Mouse (Mus musculus): ENCODE data around the gene Taar4.

Taar4 gene

DNA sequence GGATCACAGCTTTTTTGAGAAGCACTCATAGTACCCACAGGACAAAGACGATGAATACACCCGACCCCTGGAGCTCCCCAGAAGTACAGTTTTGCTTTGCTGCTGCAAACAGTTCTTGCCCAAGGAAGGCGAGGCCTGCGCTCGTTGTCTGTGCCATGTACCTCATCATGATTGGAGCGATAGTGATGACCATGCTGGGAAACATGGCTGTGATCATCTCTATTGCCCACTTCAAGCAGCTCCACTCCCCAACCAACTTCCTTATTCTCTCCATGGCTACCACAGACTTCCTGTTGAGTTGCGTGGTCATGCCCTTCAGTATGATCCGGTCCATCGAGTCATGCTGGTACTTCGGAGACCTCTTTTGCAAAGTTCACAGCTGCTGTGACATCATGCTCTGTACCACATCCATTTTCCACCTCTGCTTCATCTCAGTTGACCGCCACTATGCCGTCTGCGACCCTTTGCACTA, at the start of gene Taar4:
Gene Taar4, plus strand, starts transcription at position 51 of the 472 bp plus-strand sequence.
- DNase-seq (ENCODE audit: low read depth) = no peak

DNA sequence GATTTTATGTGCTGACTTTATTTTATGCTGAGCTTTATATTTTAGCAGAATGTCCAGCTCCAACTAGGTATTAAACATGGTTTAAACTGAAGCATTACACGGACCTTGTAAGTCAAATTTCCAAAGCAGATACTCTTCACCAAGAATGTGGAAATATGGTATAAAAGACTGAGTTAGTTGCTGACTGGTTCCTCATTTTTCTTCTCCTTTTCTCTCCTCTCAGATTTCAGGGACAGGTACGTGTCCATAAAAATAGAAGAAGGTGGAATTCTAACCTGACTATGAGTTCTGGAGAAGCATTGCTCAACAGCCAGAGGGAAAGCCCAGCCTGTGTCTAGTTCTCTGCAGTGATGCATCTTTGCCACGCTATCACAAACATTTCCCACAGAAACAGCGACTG, 40.2 kb upstream of the Taar4 start, which contains the start of gene Taar1:
Gene Taar1, plus strand, starts transcription at position 301 of the 400 bp plus-strand sequence.
- DNase-seq (ENCODE audit: low read depth) = no peak

DNA sequence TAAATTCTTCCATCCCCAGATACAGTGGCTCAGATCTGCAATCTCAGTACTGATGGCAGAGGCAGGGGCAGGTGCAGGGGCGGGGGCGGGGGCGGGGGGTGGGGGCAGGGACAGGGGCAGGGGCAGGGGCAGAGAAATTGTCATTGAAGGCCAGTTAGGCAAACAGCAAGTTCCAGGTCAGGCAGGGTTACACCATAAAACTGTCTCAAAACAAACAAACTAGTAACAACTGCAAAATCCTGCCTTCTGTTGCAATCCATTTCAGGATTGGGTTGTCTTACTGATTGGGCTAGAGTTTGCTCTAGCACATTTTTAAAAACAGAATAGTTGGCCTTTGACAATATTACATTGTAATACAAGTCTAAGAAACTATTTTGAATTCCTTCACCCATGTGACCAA, 37.8 kb upstream of the Taar4 start:
- no peak for DNase-seq (ENCODE audit: low read depth)

DNA sequence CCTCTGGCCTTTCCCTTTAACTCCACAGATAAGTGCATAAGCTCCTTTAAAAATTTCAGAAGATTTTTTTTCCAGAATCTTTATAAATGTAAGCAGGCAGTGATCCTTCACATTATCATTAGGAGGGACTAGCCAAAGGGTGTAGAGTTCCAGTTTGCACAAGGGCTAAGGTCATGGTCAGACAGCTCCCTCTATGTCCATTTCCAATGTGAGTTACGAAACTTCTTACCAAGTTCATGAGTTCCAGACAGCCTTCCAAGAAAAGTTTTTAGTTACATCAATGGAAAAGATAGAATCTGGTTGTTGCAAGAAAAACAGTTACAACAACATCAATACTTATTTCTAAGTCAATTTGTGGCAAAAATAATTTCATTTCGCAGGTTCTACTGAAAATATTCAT, 36.4 kb upstream of the Taar4 start:
- no peak for DNase-seq (ENCODE audit: low read depth)

DNA sequence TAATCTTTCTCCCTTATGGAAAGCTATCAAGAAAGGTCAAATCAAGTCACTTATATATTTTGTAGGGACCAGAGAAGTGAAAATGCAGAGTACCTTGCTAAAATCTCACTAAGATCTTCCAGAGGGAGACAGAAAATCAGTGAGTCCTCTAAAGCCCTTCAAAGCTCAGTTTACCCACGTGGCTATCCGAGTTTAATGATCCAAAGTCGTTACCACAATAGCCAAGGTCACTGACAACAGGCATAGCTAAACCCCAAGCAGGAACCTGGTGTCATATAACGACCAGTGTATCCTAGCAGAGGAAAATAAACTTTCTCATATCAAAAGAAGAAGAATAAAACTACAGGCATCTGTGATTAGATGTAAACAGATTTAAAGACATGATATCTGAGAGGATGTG, 22.7 kb upstream of the Taar4 start:
- no peak for DNase-seq (ENCODE audit: low read depth)

DNA sequence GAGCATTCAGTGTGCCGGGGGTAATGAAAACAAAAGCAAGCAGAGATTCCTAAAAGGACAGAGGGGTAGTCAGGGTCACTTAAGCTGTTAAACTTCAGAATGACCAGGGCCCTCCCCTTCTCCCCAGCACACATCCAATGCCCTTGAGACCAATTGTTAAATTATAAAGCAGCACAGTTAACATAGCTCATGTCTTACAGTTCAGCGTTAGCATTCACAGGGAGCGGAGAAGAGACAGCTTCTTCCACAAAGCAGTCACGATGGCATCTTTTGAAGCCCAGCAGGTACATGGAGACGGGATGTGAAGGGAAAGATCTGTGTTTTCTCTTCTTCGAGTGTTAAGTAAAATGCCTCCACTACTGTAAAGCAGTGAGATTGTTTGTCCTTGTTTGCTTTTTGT, 22.0 kb upstream of the Taar4 start, which contains the start of gene Taar2:
Gene Taar2, plus strand, starts transcription at position 261 of the 400 bp plus-strand sequence.
- no peak for DNase-seq (ENCODE audit: low read depth)

DNA sequence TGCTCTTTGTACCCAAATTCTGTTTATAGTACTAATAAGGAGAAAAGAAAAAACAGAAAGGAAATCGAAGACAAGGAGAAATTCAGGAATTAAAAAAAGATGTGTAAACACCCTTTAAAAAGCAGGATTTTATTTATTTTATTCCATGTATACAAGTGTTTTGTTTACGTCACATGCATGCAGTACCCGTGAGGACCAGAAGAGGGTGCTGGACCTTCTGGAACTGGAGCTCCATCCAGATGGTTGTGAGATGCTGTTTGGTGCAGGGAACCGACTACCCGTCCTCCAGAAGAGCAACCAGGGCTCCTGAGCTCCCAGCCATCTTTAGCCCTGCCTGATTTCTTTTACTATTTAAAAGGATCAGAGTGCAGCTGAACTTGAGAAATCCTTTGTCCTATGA, 17.8 kb upstream of the Taar4 start:
- DNase-seq (ENCODE audit: low read depth) = peak; percentile 12

DNA sequence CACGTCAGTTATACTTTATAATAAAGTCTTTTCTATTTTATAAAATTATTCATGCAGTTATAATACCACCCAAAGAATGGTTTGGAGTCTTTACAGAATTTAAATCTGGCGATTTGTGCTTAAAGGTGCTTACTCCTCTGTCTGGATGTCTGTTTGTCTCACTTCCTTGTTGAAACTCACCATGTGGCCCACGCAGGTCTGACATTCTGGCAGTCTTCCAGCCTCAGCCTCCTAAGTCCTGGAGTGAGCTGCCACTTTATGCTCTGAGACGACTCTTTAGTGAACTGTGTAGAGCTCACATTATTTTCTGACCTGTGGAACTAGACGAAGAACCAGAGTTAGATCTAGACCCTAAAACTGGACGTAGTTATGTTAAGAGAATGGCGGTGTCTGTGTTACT, 12.3 kb upstream of the Taar4 start:
- DNase-seq (ENCODE audit: low read depth) = no peak

DNA sequence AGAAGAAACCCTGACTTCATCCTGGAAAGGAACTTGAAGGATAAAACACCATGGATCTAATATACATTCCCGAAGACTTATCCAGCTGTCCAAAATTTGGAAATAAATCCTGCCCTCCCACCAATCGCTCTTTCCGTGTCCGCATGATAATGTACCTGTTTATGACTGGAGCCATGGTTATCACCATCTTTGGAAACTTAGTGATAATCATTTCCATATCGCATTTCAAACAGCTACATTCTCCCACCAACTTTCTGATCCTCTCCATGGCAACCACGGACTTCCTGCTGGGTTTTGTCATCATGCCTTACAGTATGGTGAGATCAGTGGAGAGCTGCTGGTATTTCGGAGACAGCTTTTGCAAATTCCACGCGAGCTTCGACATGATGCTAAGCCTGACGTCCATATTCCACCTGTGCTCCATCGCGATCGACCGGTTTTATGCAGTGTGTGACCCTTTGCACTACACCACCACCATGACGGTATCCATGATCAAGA, 10.7 kb upstream of the Taar4 start, which contains the start of gene Taar3:
Gene Taar3, plus strand, starts transcription at position 51 of the 498 bp plus-strand sequence.
- DNase-seq (ENCODE audit: low read depth) = no peak

DNA sequence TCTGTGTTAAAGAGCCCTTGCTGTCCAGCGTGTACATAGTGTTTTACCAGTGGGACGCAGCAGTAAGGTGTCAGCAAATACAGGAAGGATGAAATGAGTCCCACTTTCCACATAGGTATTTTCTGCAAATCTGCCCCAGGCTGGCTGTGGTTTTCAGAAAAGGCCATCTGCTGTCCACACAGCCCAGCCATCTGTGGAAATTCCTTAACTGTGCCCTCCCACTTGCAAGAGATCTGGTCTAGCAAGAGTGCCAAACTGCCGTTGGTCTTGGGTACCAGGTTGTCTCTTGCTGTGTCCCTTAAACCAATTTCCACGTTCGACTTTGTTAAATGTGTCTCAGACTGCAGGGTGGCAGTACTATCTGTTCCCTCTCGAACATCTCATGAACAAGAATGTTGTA, 8.6 kb upstream of the Taar4 start:
- DNase-seq (ENCODE audit: low read depth) = no peak

DNA sequence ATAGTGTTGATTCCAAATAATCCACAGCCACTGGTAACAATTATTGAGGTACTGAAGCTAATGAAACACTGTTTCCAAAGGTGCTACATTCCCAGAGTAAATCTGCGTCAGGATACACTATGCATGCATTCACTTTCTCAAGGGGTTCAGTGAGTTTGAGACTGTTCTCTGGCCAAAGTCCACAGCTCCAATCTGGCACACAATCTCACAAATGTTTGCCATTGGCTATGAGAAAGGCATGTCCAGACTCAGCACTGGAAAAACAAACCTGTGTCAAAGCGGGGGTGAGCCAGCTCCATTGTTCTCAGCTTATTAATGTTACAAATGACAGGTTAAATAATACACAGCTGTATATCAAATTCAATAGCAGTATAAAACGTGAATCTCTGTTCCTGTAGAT, 1.2 kb upstream of the Taar4 start:
- no peak for DNase-seq (ENCODE audit: low read depth)

DNA sequence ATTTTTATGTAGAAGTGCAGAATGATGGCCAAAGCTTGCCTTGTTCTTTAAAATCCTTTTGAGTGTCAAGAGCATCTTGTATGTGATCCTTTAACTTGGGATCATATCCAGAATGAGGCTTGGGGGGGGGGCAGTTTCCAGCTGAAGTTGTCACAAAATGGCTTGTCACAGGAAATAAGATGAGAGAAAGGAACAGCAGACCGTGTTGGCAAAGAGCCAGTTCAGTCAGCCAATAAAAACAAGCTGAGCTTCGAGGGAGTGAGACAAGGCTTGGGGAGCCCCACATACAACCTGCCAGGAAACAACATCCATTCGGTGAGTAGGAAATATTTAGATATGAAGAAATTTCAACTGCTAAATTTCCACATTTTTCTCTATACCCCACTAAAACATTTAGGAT, 3.1 kb downstream of the Taar4 start:
- no peak for DNase-seq (ENCODE audit: low read depth)

DNA sequence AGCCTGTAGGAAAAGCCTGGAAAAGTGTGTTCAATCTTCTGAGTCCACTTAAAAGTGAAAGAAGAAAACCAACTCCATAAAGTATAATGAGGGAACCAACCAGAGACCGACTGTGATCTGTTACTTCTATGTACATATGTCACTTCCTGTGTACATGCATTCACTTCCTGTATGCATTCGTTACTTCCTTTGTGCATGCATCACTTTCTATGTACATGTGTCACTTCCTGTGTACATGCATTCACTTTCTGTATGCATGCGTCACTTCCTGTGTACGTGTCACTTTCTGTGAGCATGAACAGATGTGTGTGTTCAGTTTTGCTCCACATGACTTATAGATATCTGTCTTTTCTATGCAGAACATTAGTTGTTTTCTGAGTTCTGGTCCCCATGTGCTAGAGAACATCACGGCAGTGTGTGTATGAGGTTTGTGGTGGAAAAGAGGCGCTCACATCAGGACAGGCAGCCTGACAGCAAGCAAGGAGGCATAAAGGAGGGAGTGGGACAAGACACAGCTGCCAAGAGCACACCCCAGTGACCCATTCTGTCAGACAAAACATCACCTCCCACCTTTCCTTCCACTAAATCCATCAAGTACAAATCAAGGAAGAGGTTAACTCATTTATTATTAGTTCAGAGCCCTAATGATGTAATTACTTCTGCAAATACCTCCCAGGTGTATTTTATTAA, 4.8 kb downstream of the Taar4 start:
- DNase-seq (ENCODE audit: low read depth) = no peak

DNA sequence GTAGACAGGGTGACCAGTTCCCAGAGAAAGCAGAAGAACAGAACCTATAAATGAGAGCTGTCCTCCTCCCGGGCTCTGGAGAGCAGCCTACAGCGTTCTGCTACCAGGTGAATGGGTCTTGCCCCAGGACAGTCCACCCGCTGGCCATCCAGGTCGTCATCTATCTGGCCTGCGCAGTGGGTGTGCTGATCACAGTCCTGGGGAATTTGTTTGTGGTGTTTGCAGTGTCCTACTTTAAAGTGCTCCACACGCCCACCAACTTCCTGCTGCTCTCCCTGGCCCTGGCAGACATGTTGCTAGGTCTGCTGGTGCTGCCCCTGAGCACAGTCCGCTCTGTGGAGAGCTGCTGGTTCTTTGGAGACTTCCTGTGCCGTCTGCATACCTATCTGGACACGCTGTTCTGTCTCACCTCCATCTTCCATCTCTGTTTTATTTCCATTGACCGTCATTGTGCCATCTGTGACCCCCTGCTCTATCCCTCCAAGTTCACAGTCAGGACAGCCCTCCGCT, 10.4 kb downstream of the Taar4 start, which contains the start of gene Taar5:
Gene Taar5, plus strand, starts transcription at position 51 of the 510 bp plus-strand sequence.
- DNase-seq (ENCODE audit: low read depth) = no peak

DNA sequence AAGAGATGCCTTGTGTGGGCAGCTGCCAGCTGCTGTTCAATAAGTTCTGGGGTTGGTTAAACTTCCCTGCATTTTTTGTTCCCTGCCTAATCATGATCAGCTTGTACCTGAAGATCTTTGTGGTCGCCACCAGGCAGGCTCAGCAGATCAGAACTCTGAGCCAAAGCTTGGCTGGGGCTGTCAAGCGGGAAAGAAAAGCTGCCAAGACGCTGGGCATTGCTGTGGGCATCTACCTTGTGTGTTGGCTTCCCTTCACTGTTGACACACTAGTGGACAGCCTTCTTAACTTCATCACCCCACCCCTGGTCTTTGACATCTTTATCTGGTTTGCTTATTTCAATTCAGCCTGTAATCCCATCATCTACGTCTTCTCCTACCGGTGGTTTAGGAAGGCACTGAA, 11.0 kb downstream of the Taar4 start:
- DNase-seq (ENCODE audit: low read depth) = no peak

DNA sequence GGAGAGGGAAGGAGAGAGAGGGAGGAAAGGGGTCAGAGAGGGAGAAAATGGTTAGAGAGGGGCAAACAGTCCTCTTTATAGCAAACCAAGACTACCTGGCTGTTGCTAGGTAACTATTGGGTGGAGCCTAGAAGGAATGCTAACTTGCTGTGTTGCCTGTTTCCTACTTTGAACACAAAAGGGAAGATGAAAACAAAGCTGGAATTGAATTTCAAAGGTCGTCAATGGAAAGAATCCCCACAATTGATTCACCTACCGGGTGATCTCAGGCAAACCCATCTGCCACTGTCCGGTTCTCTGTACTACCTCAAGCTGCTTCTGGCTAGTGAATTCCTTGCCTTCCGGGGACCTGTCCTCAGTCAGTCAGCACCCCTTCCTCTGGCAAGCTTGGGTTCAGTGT, 17.7 kb downstream of the Taar4 start:
- no peak for DNase-seq (ENCODE audit: low read depth)

DNA sequence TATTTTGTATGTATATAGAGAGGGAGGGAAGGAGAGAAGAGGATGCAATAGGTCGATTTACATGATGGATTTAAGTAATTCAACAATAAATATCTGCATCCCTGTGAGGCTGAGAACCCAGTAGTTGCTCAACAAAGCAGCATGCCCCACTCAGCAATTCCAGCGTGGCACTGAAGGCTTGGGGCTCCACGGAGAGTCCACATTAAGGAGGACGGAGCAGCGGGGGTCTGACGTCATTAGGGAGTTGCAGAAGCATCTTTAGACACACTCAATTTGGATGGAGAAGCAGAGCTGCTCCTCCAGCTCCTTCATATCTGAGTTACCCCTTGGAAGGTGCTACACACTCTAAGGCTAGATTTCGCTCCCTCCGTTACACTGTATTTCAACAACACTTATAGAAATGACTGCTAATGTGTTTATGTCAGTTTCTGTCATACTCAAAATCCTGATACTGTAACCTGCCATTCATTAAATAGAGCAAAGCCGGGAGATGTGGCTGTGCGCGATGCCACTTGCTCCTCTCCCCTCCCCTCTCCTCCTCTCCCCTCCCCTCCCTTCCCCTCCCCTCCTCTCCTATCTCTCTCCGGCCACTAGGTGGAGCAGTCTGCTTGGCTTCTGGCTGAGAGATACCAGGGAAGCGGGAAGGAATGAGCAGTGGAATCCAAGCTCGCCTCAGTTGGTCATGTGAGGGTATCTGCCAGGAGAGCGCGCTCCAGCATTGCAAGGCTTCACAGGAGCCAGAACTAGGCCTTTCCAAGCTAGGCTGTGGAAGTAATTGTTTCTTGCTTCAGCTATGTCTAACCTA, 18.8 kb downstream of the Taar4 start:
- peak; percentile 56 for DNase-seq (ENCODE audit: low read depth)

DNA sequence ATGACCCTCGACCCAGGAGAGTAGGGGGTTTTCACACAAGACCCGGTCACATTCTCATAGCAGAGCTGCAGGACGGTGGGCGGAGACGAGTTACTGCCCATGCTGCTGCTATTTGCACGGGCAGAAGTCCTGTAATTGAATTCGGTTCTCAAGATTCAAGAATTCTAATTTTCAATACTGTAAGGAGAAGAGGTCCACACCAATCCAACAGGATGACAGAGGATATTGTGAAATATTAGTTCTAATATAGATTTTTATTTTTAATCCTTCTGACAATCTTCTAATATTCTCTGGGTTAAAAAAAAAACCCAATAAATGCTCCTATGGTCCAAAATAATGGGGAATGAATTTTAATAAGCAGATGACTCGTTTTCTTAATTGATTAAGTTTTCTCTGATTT, 25.3 kb downstream of the Taar4 start, which contains the start of gene Taar6:
Gene Taar6, minus strand, starts transcription at position 101 of the 400 bp plus-strand sequence.
- no peak for DNase-seq (ENCODE audit: low read depth)

DNA sequence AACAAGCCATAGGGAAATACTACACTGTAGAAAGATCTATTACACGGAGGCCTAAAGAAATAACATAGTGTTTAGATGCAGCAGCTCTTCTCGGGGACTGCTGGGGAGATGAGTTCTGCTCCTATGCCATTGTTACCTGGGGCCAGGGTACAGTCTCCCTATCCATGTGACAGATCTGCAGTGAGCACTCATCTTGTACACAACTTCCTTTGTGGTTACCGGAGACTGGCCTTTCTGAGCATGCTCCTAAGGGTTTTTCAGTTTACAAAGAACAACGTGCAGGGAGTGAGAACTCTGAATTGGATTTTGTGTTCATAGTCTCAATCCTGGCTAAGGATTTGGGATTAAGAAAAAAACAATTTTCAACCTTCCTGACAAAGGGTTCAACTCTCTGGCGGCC, 26.1 kb downstream of the Taar4 start:
- no peak for DNase-seq (ENCODE audit: low read depth)

DNA sequence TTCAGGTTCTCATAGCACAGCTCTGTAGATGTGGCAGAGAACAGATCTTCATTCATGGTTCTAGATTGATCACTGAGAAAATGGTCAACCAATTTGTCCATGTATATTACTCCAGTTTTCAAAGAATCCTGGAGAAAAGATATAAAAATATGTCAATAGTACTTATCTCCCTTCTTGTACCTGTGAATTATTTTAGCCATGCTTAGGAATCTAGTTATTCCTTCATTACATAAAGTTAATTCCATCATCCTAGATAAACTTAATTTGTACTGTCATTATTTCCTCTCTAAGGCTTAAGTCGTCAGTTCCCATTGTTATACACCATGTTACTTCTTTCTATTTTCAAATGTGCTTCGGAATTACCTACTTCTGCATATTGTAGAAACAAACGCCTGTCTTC, 33.1 kb downstream of the Taar4 start, which contains the start of gene Taar7a:
Gene Taar7a, minus strand, starts transcription at position 101 of the 400 bp plus-strand sequence.
- DNase-seq (ENCODE audit: low read depth) = no peak

DNA sequence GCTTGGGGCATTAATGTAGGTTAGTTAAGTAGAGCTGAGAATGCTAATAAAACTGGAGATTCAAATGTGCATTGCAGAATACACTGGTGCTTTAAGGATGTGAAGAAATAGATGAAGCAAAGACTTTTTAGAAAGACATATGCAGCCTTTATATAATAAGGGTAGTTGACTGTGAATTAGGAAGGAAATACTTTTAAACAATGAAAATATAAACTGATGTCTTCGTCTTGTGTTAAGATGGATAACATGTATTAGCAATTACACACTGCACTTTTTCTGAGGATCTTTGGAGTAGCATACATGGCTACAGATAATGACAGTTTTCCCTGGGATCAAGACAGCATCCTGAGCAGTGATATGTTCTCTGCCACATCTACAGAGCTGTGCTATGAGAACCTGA, 39.3 kb downstream of the Taar4 start, which contains the start of gene Taar7b:
Gene Taar7b, plus strand, starts transcription at position 301 of the 400 bp plus-strand sequence.
- DNase-seq (ENCODE audit: low read depth) = no peak

DNA sequence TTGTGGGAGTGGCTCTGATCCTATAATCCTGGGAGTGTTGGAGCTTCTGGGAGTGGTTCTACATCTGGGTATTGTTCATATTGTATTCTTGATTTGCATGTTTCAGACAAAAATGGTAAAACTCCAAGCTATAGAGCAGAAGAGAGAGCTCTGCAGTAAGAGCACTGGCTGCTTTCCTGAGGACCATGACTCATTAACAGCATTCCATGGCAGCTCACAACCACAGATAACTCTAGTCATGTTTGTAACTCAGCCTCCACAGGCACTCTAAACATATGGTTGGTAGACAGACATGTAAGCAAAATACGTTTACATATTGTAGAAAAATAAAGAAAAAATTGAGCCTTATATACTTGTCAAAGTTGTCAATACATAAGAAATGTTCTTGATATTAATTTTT, 46.1 kb downstream of the Taar4 start:
- no peak for DNase-seq (ENCODE audit: low read depth)
